Mouse (Mus musculus) hindbrain, postnatal 0 days (tissue): ENCODE results near the gene Dkk1. TPM values are rescaled to one million over a fixed set of nuclear protein-coding genes. Genes with fewer than 3 reads are reported as not detected.

Experiments used
- ATAC-seq: fragments of 200-750 bp; cut with Nextera tagmentation; 2 replicates; pipeline ENCODE4 v1.8.0; 2017; ENCODE audit warnings: mild to moderate bottlenecking, moderate TSS enrichment, moderate library complexity
- DNase-seq: peaks from one replicate; pipeline ENCODE4 v3.0.0-alpha.2; 2015; ENCODE audit warnings: low spot score
- H3K27ac ChIP-seq: fragments of 300-500 bp; sonication (generic); 2 replicates; pipeline ENCODE4 v1.5.1; 2014; ENCODE audit warnings: mild to moderate bottlenecking
- H3K27me3 ChIP-seq: fragments of 300-500 bp; sonication (generic); 2 replicates; pipeline ENCODE4 v1.6.1; 2014; ENCODE audit warnings: low read length, mixed read lengths; ENCODE audit not compliant: insufficient read depth
- H3K36me3 ChIP-seq: fragments of 300-500 bp; sonication (generic); 2 replicates; pipeline ENCODE4 v1.6.1; 2014; ENCODE audit warnings: low read length, mixed read lengths; ENCODE audit not compliant: insufficient read depth
- H3K4me1 ChIP-seq: fragments of 300-500 bp; sonication (generic); 2 replicates; pipeline ENCODE4 v1.6.1; 2014; ENCODE audit warnings: antibody characterized with exemption, low read length, mixed read lengths; ENCODE audit not compliant: insufficient read depth
- H3K4me2 ChIP-seq: fragments of 300-500 bp; sonication (generic); 2 replicates; pipeline ENCODE4 v1.6.1; 2014; ENCODE audit warnings: low read depth, mild to moderate bottlenecking, low read length, moderate library complexity, mixed read lengths
- H3K4me3 ChIP-seq: fragments of 300-500 bp; sonication (generic); 2 replicates; pipeline ENCODE4 v1.5.1; 2014; ENCODE audit warnings: low read length
- H3K9ac ChIP-seq: fragments of 300-500 bp; sonication (generic); replicated peaks from 2 replicates; pipeline ENCODE4 v1.6.1; 2014; ENCODE audit warnings: mild to moderate bottlenecking, low read length, moderate library complexity, mixed read lengths
- H3K9me3 ChIP-seq: fragments of 300-500 bp; sonication (generic); 2 replicates; pipeline ENCODE4 v1.6.1; 2016; ENCODE audit warnings: low read length, mixed read lengths
- CTCF ChIP-seq: IDR thresholded peaks from 2 replicates; pipeline ENCODE4 v1.5.1; 2016; ENCODE audit warnings: antibody characterized with exemption, control low read depth, low read depth
- WGBS: fragments of 180-500 bp; shearing (Covaris S2); extraction: QIAGEN DNeasy Blood & Tissue Kit; methylation state at CpG from one replicate; pipeline ENCODE4 v1.1.7; 2014; 5-methylcytosine and 5-hydroxymethylcytosine counted together
- polyA plus RNA-seq: library from polyadenylated mRNA; unstranded; fragments of >200 nt; fragmentation: Nextera tagmentation; extraction: Ambion mirVana; gene quantifications from 2 replicates; pipeline ENCODE4 v1.2.1, GENCODE M21; 2015
- total RNA-seq: library from RNA; depleted of rRNA; stranded (reverse); fragments of >200 nt; gene quantifications from 2 replicates; pipeline ENCODE4 v1.2.3, GENCODE M21; 2014

Gene Dkk1
- total and polyA plus RNA-seq, 2 experiments from 2014 or later: 0.16 to 0.39 TPM

DNA sequence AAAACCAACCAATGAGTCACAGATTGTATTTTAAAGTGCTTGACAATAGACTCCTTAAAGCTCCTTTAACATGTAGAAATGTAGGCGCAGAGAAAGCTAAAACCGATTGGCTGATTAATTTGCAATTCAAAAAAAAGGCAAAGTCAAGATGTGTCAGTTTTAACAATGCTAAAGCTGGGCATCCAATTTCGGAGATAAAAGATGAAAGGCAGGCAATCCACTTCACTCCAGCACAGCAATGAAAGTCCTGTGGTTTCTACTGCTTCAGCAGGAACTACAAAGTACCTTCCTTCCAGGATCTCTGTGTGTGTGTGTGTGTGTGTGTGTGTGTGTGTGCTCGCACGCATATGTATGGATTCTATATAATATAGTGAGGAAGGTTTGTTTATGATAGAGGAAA lies 44.0 kb downstream of the Dkk1 start:
- DNase-seq: no peak
- no peak for TF ChIP-seq CTCF
- no peaks in the 10 kb centered on the region for H3K9me3 ChIP-seq
- H3K4me1 ChIP-seq: no peaks in the 10 kb centered on the region
- H3K9ac ChIP-seq: no peak overlapping the region
- no peak for ATAC-seq
- H3K27me3 ChIP-seq: no peaks in the 10 kb centered on the region
- H3K36me3 ChIP-seq: no peaks in the 10 kb centered on the region
- no peak overlapping the region for H3K4me2 ChIP-seq
- no peak overlapping the region for H3K4me3 ChIP-seq
- WGBS: 27% methylated on average over 5 of the region's 5 CpGs
- no peak overlapping the region for H3K27ac ChIP-seq
